Mouse (Mus musculus): Measurements from ENCODE around the gene Gm20388.

GRCm38 (mm10) chr8:119994114-119994513, 83.5 kb downstream of the Gm20388 start:
- TF ChIP-seq CTCF (IDR thresholded peaks at IDR 0.05; ENCODE audit: low read depth) (no peak), EP300 (optimal IDR thresholded peaks at IDR 0.05) (no peak)
